ENCODE assay signal across 8 mouse cellular contexts in the genomic region with DNA sequence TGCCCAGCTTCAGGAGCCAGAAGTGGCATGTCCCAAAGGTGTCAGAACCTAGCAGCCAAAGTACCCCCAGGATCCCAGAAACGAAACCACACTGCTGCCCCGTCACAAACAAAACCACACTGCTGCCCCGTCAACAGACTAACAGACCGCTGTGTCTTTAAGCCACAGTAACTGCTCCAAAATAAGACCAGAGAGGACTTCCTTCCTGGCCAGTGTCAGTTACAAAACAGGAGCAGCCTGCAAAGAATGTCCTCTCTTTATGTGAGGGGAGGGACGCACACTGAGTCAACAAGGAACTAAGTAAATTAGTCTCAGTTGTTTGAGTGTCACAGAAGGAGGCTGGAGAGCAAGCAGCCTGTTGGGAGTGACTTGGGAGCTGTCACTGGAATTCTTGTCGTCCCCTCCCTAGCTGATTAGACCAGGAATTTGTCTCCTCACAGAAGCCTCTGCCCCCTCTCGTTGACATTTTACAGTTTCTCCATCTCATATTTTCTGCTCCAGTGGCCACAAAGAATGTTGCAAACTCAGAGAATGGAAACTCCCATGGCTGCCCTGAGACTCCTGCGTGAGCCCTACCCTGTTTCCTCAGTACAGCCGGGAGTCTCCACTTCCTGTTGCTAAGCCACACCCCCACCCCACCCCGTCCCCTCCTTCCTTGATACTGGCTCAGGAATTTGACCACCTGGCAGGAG. TPM values are rescaled to one million over a fixed set of nuclear protein-coding genes. Genes with fewer than 3 reads are reported as not detected.
A peak's percentile ranks its signal among the peaks of the same experiment; 100 is the strongest.
DNase-seq lines count a peak whose midpoint lies in the region; ATAC-seq and TF ChIP-seq lines count a peak whose summit lies in the region.

No protein-coding gene starts in this region.

- WGBS in heart, embryonic 11.5 days (ENCODE audit: insufficient replicate concordance), result 9% methylated on average over 10 of the region's 10 CpGs
- 7% methylated on average over 10 of the region's 10 CpGs for WGBS in kidney, embryonic 14.5 days
- 22% methylated on average over 10 of the region's 10 CpGs for WGBS in stomach, embryonic 14.5 days

- peak overlapping the region; percentile 61 for H3K4me2 ChIP-seq in heart, embryonic 11.5 days
- H3K4me2 ChIP-seq in kidney, embryonic 14.5 days (replicated peaks; ENCODE audit: low read depth, low read length), result peak overlapping the region; percentile 37
- H3K4me2 ChIP-seq in stomach, embryonic 14.5 days (replicated peaks; ENCODE audit: low read depth, low read length), result peak overlapping the region; percentile 32

- no peak for TF ChIP-seq CTCF in E14TG2a.4 (conservative IDR thresholded peaks at IDR 0.05; ENCODE audit: low read length)
- TF ChIP-seq CTCF in bone marrow macrophage, adult 2 months (IDR thresholded peaks at IDR 0.05; ENCODE audit: low read depth, low read length), result no peak

- DNase-seq in lung, postnatal 10 days, result peak; percentile 81
- no peak for DNase-seq in right cerebral cortex, postnatal 36 days (ENCODE audit: low spot score in 2 of 2)

- H3K9ac ChIP-seq in heart, embryonic 11.5 days (ENCODE audit: low read depth, low read length), result peak overlapping the region; percentile 58; the same call in 1 of the 2 replicates
- no peak overlapping the region; the same call in 1 of the 2 replicates for H3K9ac ChIP-seq in kidney, embryonic 14.5 days (ENCODE audit: low read depth, low read length)
- H3K9ac ChIP-seq in stomach, embryonic 14.5 days (replicated peaks; ENCODE audit: low read depth, low read length), result no peak overlapping the region

- peak; percentile 71; the same call in 1 of the 2 replicates for ATAC-seq in heart, embryonic 11.5 days (replicated peaks; ENCODE audit: insufficient number of reproducible peaks, low FRiP score, low TSS enrichment)
- ATAC-seq in kidney, embryonic 14.5 days (ENCODE audit: low FRiP score, low TSS enrichment), result peak; percentile 91
- peak; percentile 94 for ATAC-seq in stomach, embryonic 14.5 days (ENCODE audit: insufficient number of reproducible peaks, insufficient read depth, low FRiP score, low read depth)
- ATAC-seq in inflammation-experienced regulatory T-cells, adult 6 months, result no peak

- H3K27me3 ChIP-seq in E14TG2a.4 (ENCODE audit: insufficient read depth, low read length), result peaks cover 18% of the 10 kb centered on the region
- no peaks in the 10 kb centered on the region for H3K27me3 ChIP-seq in heart, embryonic 11.5 days (ENCODE audit: control insufficient read depth, insufficient read depth, low read length)
- H3K27me3 ChIP-seq in kidney, embryonic 14.5 days (ENCODE audit: control insufficient read depth, insufficient read depth, low read length), result no peaks in the 10 kb centered on the region
- no peaks in the 10 kb centered on the region for H3K27me3 ChIP-seq in stomach, embryonic 14.5 days (ENCODE audit: control insufficient read depth, insufficient read depth, low read length)

- no peaks in the 10 kb centered on the region for H3K9me3 ChIP-seq in E14TG2a.4 (ENCODE audit: low read length)
- H3K9me3 ChIP-seq in heart, embryonic 11.5 days (replicated peaks; ENCODE audit: control insufficient read depth, low read length), result peaks cover 4% of the 10 kb centered on the region
- no peaks in the 10 kb centered on the region for H3K9me3 ChIP-seq in kidney, embryonic 14.5 days (ENCODE audit: control insufficient read depth, low read length)
- 0 out of 2 replicates have a peak, but pooled peaks cover 4% of the 10 kb centered on the region for H3K9me3 ChIP-seq in stomach, embryonic 14.5 days (ENCODE audit: control insufficient read depth, low read depth, low read length)

- TF ChIP-seq POLR2A in bone marrow macrophage, adult 2 months (IDR thresholded peaks at IDR 0.05; ENCODE audit: borderline replicate concordance, low read depth, low read length), result no peak

- H3K27ac ChIP-seq in bone marrow macrophage, adult 2 months (ENCODE audit: insufficient read depth, low read depth, low read length), result peak overlapping the region; percentile 71
- peak overlapping the region; percentile 82 for H3K27ac ChIP-seq in heart, embryonic 11.5 days (ENCODE audit: low read depth, low read length)
- peak overlapping the region; percentile 85 for H3K27ac ChIP-seq in kidney, embryonic 14.5 days (ENCODE audit: low read depth, low read length)
- H3K27ac ChIP-seq in stomach, embryonic 14.5 days (ENCODE audit: low read length), result peak overlapping the region; percentile 86

- H3K36me3 ChIP-seq in E14TG2a.4 (ENCODE audit: insufficient read depth, low read length), result no peaks in the 10 kb centered on the region
- no peaks in the 10 kb centered on the region for H3K36me3 ChIP-seq in heart, embryonic 11.5 days (ENCODE audit: control insufficient read depth, insufficient read depth, low read length)
- H3K36me3 ChIP-seq in kidney, embryonic 14.5 days (ENCODE audit: control insufficient read depth, insufficient read depth, low read length), result no peaks in the 10 kb centered on the region
- no peaks in the 10 kb centered on the region for H3K36me3 ChIP-seq in stomach, embryonic 14.5 days (ENCODE audit: control insufficient read depth, insufficient read depth, low read length)

- peaks cover 58% of the 10 kb centered on the region for H3K4me1 ChIP-seq in E14TG2a.4 (replicated peaks; ENCODE audit: low read depth, low read length)
- peaks cover 7% of the 10 kb centered on the region for H3K4me1 ChIP-seq in bone marrow macrophage, adult 2 months (ENCODE audit: control insufficient read depth, insufficient read depth, low read length)
- peaks cover 12% of the 10 kb centered on the region for H3K4me1 ChIP-seq in heart, embryonic 11.5 days (ENCODE audit: control insufficient read depth, insufficient read depth, low read length)
- H3K4me1 ChIP-seq in kidney, embryonic 14.5 days (ENCODE audit: control insufficient read depth, insufficient read depth, low read length), result peaks cover 14% of the 10 kb centered on the region
- peaks cover 9% of the 10 kb centered on the region; the same call in 1 of the 2 replicates for H3K4me1 ChIP-seq in stomach, embryonic 14.5 days (ENCODE audit: control insufficient read depth, insufficient read depth, low read length)

- peak overlapping the region; percentile 39 for H3K4me3 ChIP-seq in E14TG2a.4 (replicated peaks; ENCODE audit: low read length)
- H3K4me3 ChIP-seq in bone marrow macrophage, adult 2 months (ENCODE audit: insufficient read depth, low read length), result peak overlapping the region; percentile 27; the same call in 1 of the 2 replicates
- H3K4me3 ChIP-seq in heart, embryonic 11.5 days (ENCODE audit: low read depth, low read length), result peak overlapping the region; percentile 28
- H3K4me3 ChIP-seq in kidney, embryonic 14.5 days (ENCODE audit: low read length), result peak overlapping the region; percentile 17; the same call in 1 of the 2 replicates
- H3K4me3 ChIP-seq in stomach, embryonic 14.5 days (ENCODE audit: low read depth, low read length), result peak overlapping the region; percentile 15; the same call in 1 of the 2 replicates

RNA-seq across cellular contexts. Expression of a gene that starts 50.8 kb away (rescaled TPM):
- 0.12 and 0.13 TPM in 2 replicates for polyA plus RNA-seq in bone marrow macrophage, adult 2 months (2012; ENCODE audit: insufficient read depth, insufficient read length, missing spikeins)
- polyA plus RNA-seq in heart, embryonic 11.5 days (2014; fragmentation: Nextera tagmentation; extraction: Ambion mirVana), result 5.8 and 7.4 TPM in 2 replicates
- polyA plus RNA-seq in kidney, embryonic 14.5 days (2014; fragmentation: Nextera tagmentation; extraction: Ambion mirVana), result 1.9 and 5.5 TPM in 2 replicates
- polyA plus RNA-seq in stomach, embryonic 14.5 days (2014; fragmentation: Nextera tagmentation; extraction: Ambion mirVana), result 0.59 and 1.4 TPM in 2 replicates
- polyA plus RNA-seq in inflammation-experienced regulatory T-cells, adult 6 months (2017; shearing (Covaris generic)), result under 1 TPM in 1 of 3 experiments, not detected in 2; 0.09 TPM
